Mouse (Mus musculus): ENCODE measurements around the gene Casq2. TPM values are rescaled to one million over a fixed set of nuclear protein-coding genes. Genes with fewer than 3 reads are reported as not detected.

The Casq2 gene
- 15.5 and 19.0 TPM in 2 replicates for polyA plus RNA-seq (2015; fragmentation: Nextera tagmentation; extraction: Ambion mirVana)

GRCm38 (mm10) chr3:102086283-102086682 is at the start of gene Casq2:
Casq2 (plus strand) TSS chr3:102086415.
- Histone ChIP-seq H3K36me3 (ENCODE audit: control insufficient read depth, insufficient read depth, low read length) (no peaks in the 10 kb centered on the region), H3K27ac (ENCODE audit: low read length) (no peak within 1 kb of the TSS), H3K4me2 (ENCODE audit: low read depth, low read length) (no peak within 1 kb of the TSS), H3K9me3 (ENCODE audit: control insufficient read depth, low read length) (no peaks in the 10 kb centered on the region), H3K27me3 (ENCODE audit: control insufficient read depth, insufficient read depth, low read depth, low read length) (peaks cover 2% of the 10 kb centered on the region; the same call in 1 of the 2 replicates), H3K4me1 (replicated peaks; ENCODE audit: control insufficient read depth, insufficient read depth, low read length) (no peaks in the 10 kb centered on the region), H3K9ac (ENCODE audit: low read length) (no peak within 1 kb of the TSS), H3K4me3 (ENCODE audit: low read length) (no peak within 1 kb of the TSS)
- 66% methylated on average over 4 of the region's 4 CpGs for WGBS
- no peak for ATAC-seq (ENCODE audit: low read depth)

- Histone ChIP-seq H3K4me2 (ENCODE audit: low read depth, low read length) (no peak overlapping the region), H3K27me3 (ENCODE audit: control insufficient read depth, insufficient read depth, low read depth, low read length) (no peaks in the 10 kb centered on the region), H3K9me3 (ENCODE audit: control insufficient read depth, low read length) (peaks cover 2% of the 10 kb centered on the region; the same call in 1 of the 2 replicates), H3K9ac (ENCODE audit: low read length) (no peak overlapping the region), H3K4me3 (ENCODE audit: low read length) (no peak overlapping the region), H3K36me3 (ENCODE audit: control insufficient read depth, insufficient read depth, low read length) (no peaks in the 10 kb centered on the region), H3K27ac (ENCODE audit: low read length) (no peak overlapping the region), H3K4me1 (replicated peaks; ENCODE audit: control insufficient read depth, insufficient read depth, low read length) (no peaks in the 10 kb centered on the region)
- 77% methylated on average over 5 of the region's 5 CpGs for WGBS
- ATAC-seq (ENCODE audit: low read depth): no peak
Observed at GRCm38 (mm10) chr3:102037806-102038205, 48.4 kb upstream of the Casq2 start.

GRCm38 (mm10) chr3:102038608-102039007 is 47.6 kb upstream of the Casq2 start:
- H3K4me2 ChIP-seq (ENCODE audit: low read depth, low read length): no peak overlapping the region
- ATAC-seq (ENCODE audit: low read depth): no peak
- peaks cover 2% of the 10 kb centered on the region; the same call in 1 of the 2 replicates for H3K9me3 ChIP-seq (ENCODE audit: control insufficient read depth, low read length)
- H3K4me3 ChIP-seq (ENCODE audit: low read length): no peak overlapping the region
- H3K36me3 ChIP-seq (ENCODE audit: control insufficient read depth, insufficient read depth, low read length): no peaks in the 10 kb centered on the region
- no peaks in the 10 kb centered on the region for H3K4me1 ChIP-seq (replicated peaks; ENCODE audit: control insufficient read depth, insufficient read depth, low read length)
- no peak overlapping the region for H3K9ac ChIP-seq (ENCODE audit: low read length)
- no peak overlapping the region for H3K27ac ChIP-seq (ENCODE audit: low read length)
- H3K27me3 ChIP-seq (ENCODE audit: control insufficient read depth, insufficient read depth, low read depth, low read length): no peaks in the 10 kb centered on the region
- WGBS: 78% methylated on average over 6 of the region's 6 CpGs

GRCm38 (mm10) chr3:102041632-102042031 is 44.6 kb upstream of the Casq2 start:
- no peaks in the 10 kb centered on the region for H3K4me1 ChIP-seq (replicated peaks; ENCODE audit: control insufficient read depth, insufficient read depth, low read length)
- WGBS: 82% methylated on average over 4 of the region's 4 CpGs
- H3K4me2 ChIP-seq (ENCODE audit: low read depth, low read length): no peak overlapping the region
- H3K9me3 ChIP-seq (ENCODE audit: control insufficient read depth, low read length): peaks cover 2% of the 10 kb centered on the region; the same call in 1 of the 2 replicates
- H3K27ac ChIP-seq (ENCODE audit: low read length): no peak overlapping the region
- no peak for ATAC-seq (ENCODE audit: low read depth)
- no peaks in the 10 kb centered on the region for H3K27me3 ChIP-seq (ENCODE audit: control insufficient read depth, insufficient read depth, low read depth, low read length)
- H3K9ac ChIP-seq (ENCODE audit: low read length): no peak overlapping the region
- no peak overlapping the region for H3K4me3 ChIP-seq (ENCODE audit: low read length)
- no peaks in the 10 kb centered on the region for H3K36me3 ChIP-seq (ENCODE audit: control insufficient read depth, insufficient read depth, low read length)

- H3K27me3 ChIP-seq (ENCODE audit: control insufficient read depth, insufficient read depth, low read depth, low read length): no peaks in the 10 kb centered on the region
- 21% methylated on average over 3 of the region's 3 CpGs for WGBS
- no peaks in the 10 kb centered on the region for H3K36me3 ChIP-seq (ENCODE audit: control insufficient read depth, insufficient read depth, low read length)
- H3K9me3 ChIP-seq (ENCODE audit: control insufficient read depth, low read length): no peaks in the 10 kb centered on the region
- no peak overlapping the region for H3K4me3 ChIP-seq (ENCODE audit: low read length)
- no peak overlapping the region for H3K27ac ChIP-seq (ENCODE audit: low read length)
- no peak overlapping the region for H3K9ac ChIP-seq (ENCODE audit: low read length)
- no peak for ATAC-seq (ENCODE audit: low read depth)
- H3K4me1 ChIP-seq (replicated peaks; ENCODE audit: control insufficient read depth, insufficient read depth, low read length): no peaks in the 10 kb centered on the region
- H3K4me2 ChIP-seq (ENCODE audit: low read depth, low read length): no peak overlapping the region
Observed at GRCm38 (mm10) chr3:102045071-102045470, 41.1 kb upstream of the Casq2 start.

- H3K4me2 ChIP-seq (ENCODE audit: low read depth, low read length): no peak overlapping the region
- no peak overlapping the region for H3K27ac ChIP-seq (ENCODE audit: low read length)
- H3K4me1 ChIP-seq (replicated peaks; ENCODE audit: control insufficient read depth, insufficient read depth, low read length): no peaks in the 10 kb centered on the region
- no peak overlapping the region for H3K4me3 ChIP-seq (ENCODE audit: low read length)
- no peak overlapping the region for H3K9ac ChIP-seq (ENCODE audit: low read length)
- no peaks in the 10 kb centered on the region for H3K9me3 ChIP-seq (ENCODE audit: control insufficient read depth, low read length)
- no peak for ATAC-seq (ENCODE audit: low read depth)
- no peaks in the 10 kb centered on the region for H3K27me3 ChIP-seq (ENCODE audit: control insufficient read depth, insufficient read depth, low read depth, low read length)
- WGBS: 90% methylated on average over 2 of the region's 2 CpGs
- no peaks in the 10 kb centered on the region for H3K36me3 ChIP-seq (ENCODE audit: control insufficient read depth, insufficient read depth, low read length)
Observed at GRCm38 (mm10) chr3:102047532-102047931, 38.7 kb upstream of the Casq2 start.

- no peak overlapping the region for H3K4me2 ChIP-seq (ENCODE audit: low read depth, low read length)
- H3K9me3 ChIP-seq (ENCODE audit: control insufficient read depth, low read length): no peaks in the 10 kb centered on the region
- no peaks in the 10 kb centered on the region for H3K27me3 ChIP-seq (ENCODE audit: control insufficient read depth, insufficient read depth, low read depth, low read length)
- H3K4me3 ChIP-seq (ENCODE audit: low read length): no peak overlapping the region
- H3K4me1 ChIP-seq (replicated peaks; ENCODE audit: control insufficient read depth, insufficient read depth, low read length): no peaks in the 10 kb centered on the region
- H3K9ac ChIP-seq (ENCODE audit: low read length): no peak overlapping the region
- ATAC-seq (ENCODE audit: low read depth): no peak
- H3K27ac ChIP-seq (ENCODE audit: low read length): no peak overlapping the region
- H3K36me3 ChIP-seq (ENCODE audit: control insufficient read depth, insufficient read depth, low read length): no peaks in the 10 kb centered on the region
- WGBS: 81% methylated on average over 14 of the region's 14 CpGs
Observed at GRCm38 (mm10) chr3:102049207-102050104, 36.8 kb upstream of the Casq2 start.

GRCm38 (mm10) chr3:102052036-102052435 is 34.2 kb upstream of the Casq2 start:
- 48% methylated on average over 3 of the region's 3 CpGs for WGBS
- no peak for ATAC-seq (ENCODE audit: low read depth)

GRCm38 (mm10) chr3:102053293-102053692 is 32.9 kb upstream of the Casq2 start:
- Histone ChIP-seq H3K4me2 (ENCODE audit: low read depth, low read length) (no peak overlapping the region), H3K9me3 (ENCODE audit: control insufficient read depth, low read length) (no peaks in the 10 kb centered on the region), H3K4me1 (replicated peaks; ENCODE audit: control insufficient read depth, insufficient read depth, low read length) (no peaks in the 10 kb centered on the region), H3K9ac (ENCODE audit: low read length) (no peak overlapping the region), H3K36me3 (ENCODE audit: control insufficient read depth, insufficient read depth, low read length) (no peaks in the 10 kb centered on the region), H3K27me3 (ENCODE audit: control insufficient read depth, insufficient read depth, low read depth, low read length) (no peaks in the 10 kb centered on the region), H3K27ac (ENCODE audit: low read length) (no peak overlapping the region), H3K4me3 (ENCODE audit: low read length) (no peak overlapping the region)
- no peak for ATAC-seq (ENCODE audit: low read depth)
- WGBS: 53% methylated on average over 8 of the region's 8 CpGs

More at GRCm38 (mm10) chr3:102052036-102052435, 34.2 kb upstream of the Casq2 start:
- Histone ChIP-seq H3K4me3 (ENCODE audit: low read length) (no peak overlapping the region), H3K4me1 (replicated peaks; ENCODE audit: control insufficient read depth, insufficient read depth, low read length) (no peaks in the 10 kb centered on the region), H3K27ac (ENCODE audit: low read length) (no peak overlapping the region), H3K27me3 (ENCODE audit: control insufficient read depth, insufficient read depth, low read depth, low read length) (no peaks in the 10 kb centered on the region), H3K9ac (ENCODE audit: low read length) (no peak overlapping the region), H3K9me3 (ENCODE audit: control insufficient read depth, low read length) (no peaks in the 10 kb centered on the region), H3K36me3 (ENCODE audit: control insufficient read depth, insufficient read depth, low read length) (no peaks in the 10 kb centered on the region), H3K4me2 (ENCODE audit: low read depth, low read length) (no peak overlapping the region)
